Mouse (Mus musculus) kidney, adult 2 months (tissue): ENCODE results near the gene Inka2.

Source experiments
- CTCF ChIP-seq: fragments of 200-500 bp; conservative IDR thresholded peaks from 2 replicates; pipeline ENCODE4 v1.5.1; 2011; ENCODE audit warnings: low read depth, mild to moderate bottlenecking, control low read depth, low read length, moderate library complexity, mixed read lengths; ENCODE audit not compliant: insufficient read depth, insufficient read length
- POLR2A ChIP-seq: fragments of 200-500 bp; IDR thresholded peaks from one replicate; pipeline ENCODE4 v1.6.1; 2011; ENCODE audit warnings: low read depth, low read length, control low read depth

GRCm38 (mm10) chr3:105707590-105707989, 3.2 kb downstream of the Inka2 start:
- TF ChIP-seq POLR2A, result no peak
- TF ChIP-seq CTCF, result no peak
